Mouse (Mus musculus) MEL (cell line): ENCODE measurements at regions not wholly inside any gene's neighbourhood (a gene's known extent, or its start where the extent isn't known, plus 50 kb on each side); places are given as distances from the start of the nearest gene placed in this dataset.

ENCODE experiments used
- DNase-seq: peaks from one replicate; pipeline ENCODE4 v3.0.0; 2011; ENCODE audit warnings: low read depth, low spot score
- H3K27ac ChIP-seq: 2 replicates; pipeline ENCODE4 v1.5.1; 2012; ENCODE audit warnings: low read depth, mild to moderate bottlenecking, control low read depth, low read length, moderate library complexity; ENCODE audit not compliant: control insufficient read depth
- H3K27me3 ChIP-seq, 2 experiments: fragments of 150-350 bp in 1 of 2; sonication (generic) in 1 of 2; 2 replicates each; pipeline ENCODE4 v1.6.1; 2012; ENCODE audit warnings: low read length in 2 of 2, mild to moderate bottlenecking in 2 of 2, improper control_type of control experiment in 1 of 2, moderate library complexity in 1 of 2; ENCODE audit not compliant: insufficient read depth in 2 of 2, control insufficient read depth in 1 of 2
- H3K36me3 ChIP-seq, 2 experiments: 2 replicates each; pipeline ENCODE4 v1.6.1; 2012 to 2014; ENCODE audit warnings: low read length in 2 of 2, improper control_type of control experiment in 1 of 2, inconsistent platforms in 1 of 2, mild to moderate bottlenecking in 1 of 2; ENCODE audit not compliant: insufficient read depth in 2 of 2, control insufficient read depth in 1 of 2
- H3K4me1 ChIP-seq, 2 experiments: fragments of 150-350 bp in 1 of 2; sonication (generic) in 1 of 2; 2 replicates each; pipeline ENCODE4 v1.6.1; 2012; ENCODE audit warnings: low read length in 2 of 2, improper control_type of control experiment in 1 of 2, mild to moderate bottlenecking in 1 of 2; ENCODE audit not compliant: insufficient read depth in 2 of 2, control insufficient read depth in 1 of 2
- H3K4me3 ChIP-seq, 2 experiments: fragments of 150-350 bp in 1 of 2; sonication (generic) in 1 of 2; 2 replicates each; pipeline ENCODE4 v1.5.1; 2012; ENCODE audit warnings: low read depth in 2 of 2, low read length in 2 of 2, mild to moderate bottlenecking in 2 of 2, moderate library complexity in 2 of 2, control low read depth in 1 of 2, improper control_type of control experiment in 1 of 2; ENCODE audit not compliant: control insufficient read depth in 1 of 2, insufficient read depth in 1 of 2
- H3K79me2 ChIP-seq: 2 replicates; pipeline ENCODE4 v1.6.1; 2012; ENCODE audit warnings: mild to moderate bottlenecking, low read length, moderate library complexity; ENCODE audit not compliant: control insufficient read depth, poor library complexity, insufficient read depth
- H3K9ac ChIP-seq: 2 replicates; pipeline ENCODE4 v1.6.1; 2012; ENCODE audit warnings: low read depth, mild to moderate bottlenecking, control low read depth, low read length, moderate library complexity; ENCODE audit not compliant: control insufficient read depth, poor library complexity, severe bottlenecking
- H3K9me3 ChIP-seq: fragments of 150-350 bp; sonication (generic); replicated peaks from 2 replicates; pipeline ENCODE4 v1.6.1; 2012; ENCODE audit warnings: mild to moderate bottlenecking, low read length, improper control_type of control experiment, moderate library complexity; ENCODE audit not compliant: insufficient read depth
- BHLHE40 ChIP-seq: IDR thresholded peaks from 2 replicates; pipeline ENCODE4 v1.6.1; 2012; ENCODE audit warnings: low read depth, mild to moderate bottlenecking, inconsistent platforms, low read length, improper control_type of control experiment, borderline replicate concordance
- CHD1 ChIP-seq: IDR thresholded peaks from 2 replicates; pipeline ENCODE4 v1.6.1; 2012; ENCODE audit warnings: low read depth, mild to moderate bottlenecking, inconsistent platforms, low read length, improper control_type of control experiment
- CTCF ChIP-seq, 3 experiments: IDR thresholded peaks in 2 of 3; conservative IDR thresholded peaks in 1 of 3; 2 replicates each; pipeline ENCODE4 v1.5.1; 2011 to 2012; ENCODE audit warnings: low read length in 3 of 3, low read depth in 2 of 3, mild to moderate bottlenecking in 2 of 3, improper control_type of control experiment in 1 of 3, inconsistent platforms in 1 of 3, mixed read lengths in 1 of 3, moderate library complexity in 1 of 3; ENCODE audit not compliant: control insufficient read depth in 1 of 3, insufficient read depth in 1 of 3, poor library complexity in 1 of 3, severe bottlenecking in 1 of 3
- EP300 ChIP-seq, 2 experiments: IDR thresholded peaks; 2 replicates each; pipeline ENCODE4 v1.6.1; 2011; ENCODE audit warnings: improper control_type of control experiment in 2 of 2, low read length in 2 of 2, low read depth in 1 of 2, mild to moderate bottlenecking in 1 of 2
- GABPA ChIP-seq: IDR thresholded peaks from 2 replicates; pipeline ENCODE4 v1.6.1; 2012; ENCODE audit warnings: low read depth, mild to moderate bottlenecking, inconsistent platforms, low read length, improper control_type of control experiment, moderate library complexity
- KAT2A ChIP-seq: conservative IDR thresholded peaks from 2 replicates; pipeline ENCODE4 v1.6.1; 2012; ENCODE audit warnings: low read depth, low read length, improper control_type of control experiment, inconsistent platforms
- MAFK ChIP-seq: IDR thresholded peaks from 2 replicates; pipeline ENCODE4 v1.6.1; 2011; ENCODE audit warnings: low read depth, mild to moderate bottlenecking, low read length, improper control_type of control experiment, borderline replicate concordance
- MAX ChIP-seq: IDR thresholded peaks from 2 replicates; pipeline ENCODE4 v1.6.1; 2011; ENCODE audit warnings: low read length, improper control_type of control experiment
- MAZ ChIP-seq: IDR thresholded peaks from 2 replicates; pipeline ENCODE4 v1.6.1; 2012; ENCODE audit warnings: low read depth, mild to moderate bottlenecking, inconsistent platforms, low read length, improper control_type of control experiment
- MEF2A ChIP-seq: IDR thresholded peaks from 2 replicates; pipeline ENCODE4 v1.6.1; 2014; ENCODE audit warnings: low read depth, mild to moderate bottlenecking, inconsistent platforms, low read length, improper control_type of control experiment; ENCODE audit not compliant: poor library complexity, insufficient replicate concordance, severe bottlenecking; ENCODE audit errors: extremely low read depth
- MYB ChIP-seq: IDR thresholded peaks from 2 replicates; pipeline ENCODE4 v1.6.1; 2011; ENCODE audit warnings: mild to moderate bottlenecking, low read depth, low read length, improper control_type of control experiment
- NELFE ChIP-seq: IDR thresholded peaks from 2 replicates; pipeline ENCODE4 v1.6.1; 2011; ENCODE audit warnings: low read depth, low read length, improper control_type of control experiment
- POLR2AphosphoS2 ChIP-seq: IDR thresholded peaks from 2 replicates; pipeline ENCODE4 v1.6.1; 2011; ENCODE audit warnings: low read length, improper control_type of control experiment
- RAD21 ChIP-seq: IDR thresholded peaks from 2 replicates; pipeline ENCODE4 v1.6.1; 2011; ENCODE audit warnings: mild to moderate bottlenecking, low read depth, low read length, improper control_type of control experiment
- SIN3A ChIP-seq: IDR thresholded peaks from 2 replicates; pipeline ENCODE4 v1.6.1; 2012; ENCODE audit warnings: low read length, improper control_type of control experiment, inconsistent platforms
- USF1 ChIP-seq: IDR thresholded peaks from 2 replicates; pipeline ENCODE4 v1.6.1; 2014; ENCODE audit warnings: low read depth, mild to moderate bottlenecking, inconsistent platforms, low read length, improper control_type of control experiment, moderate library complexity
- USF2 ChIP-seq, 2 experiments: IDR thresholded peaks; 2 replicates each; pipeline ENCODE4 v1.6.1; 2011 to 2012; ENCODE audit warnings: improper control_type of control experiment in 2 of 2, low read length in 2 of 2, borderline replicate concordance in 1 of 2, inconsistent platforms in 1 of 2, low read depth in 1 of 2, mild to moderate bottlenecking in 1 of 2; ENCODE audit not compliant: insufficient read depth in 1 of 2
- ZC3H11A ChIP-seq: IDR thresholded peaks from 2 replicates; pipeline ENCODE4 v1.6.1; 2012; ENCODE audit warnings: low read depth, mild to moderate bottlenecking, inconsistent platforms, low read length, improper control_type of control experiment
- ZKSCAN1 ChIP-seq: IDR thresholded peaks from 2 replicates; pipeline ENCODE4 v1.6.1; 2012; ENCODE audit warnings: low read depth, mild to moderate bottlenecking, inconsistent platforms, low read length, improper control_type of control experiment, moderate library complexity
- ZMIZ1 ChIP-seq: IDR thresholded peaks from 2 replicates; pipeline ENCODE4 v1.6.1; 2012; ENCODE audit warnings: low read depth, mild to moderate bottlenecking, inconsistent platforms, low read length, improper control_type of control experiment, moderate library complexity
- ZNF384 ChIP-seq: IDR thresholded peaks from 2 replicates; pipeline ENCODE4 v1.6.1; 2012; ENCODE audit warnings: low read depth, mild to moderate bottlenecking, inconsistent platforms, low read length, improper control_type of control experiment

DNA sequence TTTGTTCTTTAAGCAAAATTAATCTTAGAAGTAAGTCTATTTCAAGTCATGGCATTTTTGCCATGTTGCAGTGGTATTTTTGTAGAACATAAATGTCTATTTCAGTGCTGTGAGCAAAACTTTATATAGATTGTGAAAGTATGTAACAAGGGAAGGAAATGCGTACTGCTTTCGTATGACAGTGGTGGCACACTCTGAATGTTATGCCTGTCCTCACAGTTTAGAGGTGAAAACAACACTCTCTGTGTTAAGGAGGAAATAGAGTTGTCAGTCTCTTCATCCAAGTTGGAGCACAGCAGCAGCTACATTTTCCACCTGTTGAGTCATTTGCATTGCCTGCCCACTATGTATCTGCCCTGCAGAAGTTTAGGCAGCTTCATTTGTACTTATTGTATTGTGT lies 550.0 kb upstream of the Gm10801 start:
- DNase-seq, result no peak
- Histone ChIP-seq H3K36me3 (no peaks in the 10 kb centered on the region), H3K4me1 (no peaks in the 10 kb centered on the region), H3K9ac (no peak overlapping the region), H3K79me2 (no peaks in the 10 kb centered on the region), H3K27me3 (no peaks in the 10 kb centered on the region), H3K4me3 (no peak overlapping the region), H3K27ac (no peak overlapping the region), H3K9me3 (no peaks in the 10 kb centered on the region)
- TF ChIP-seq BHLHE40, result no peak
- no peak for TF ChIP-seq MAZ
- TF ChIP-seq CTCF (IDR thresholded peaks at IDR 0.05 in 2 of 3, conservative IDR thresholded peaks at IDR 0.05 in 1 of 3; ENCODE audit: control insufficient read depth in 1 of 3, insufficient read depth in 1 of 3, low read depth in 2 of 3, low read length in 3 of 3, poor library complexity in 1 of 3, severe bottlenecking in 1 of 3), result no peak
- no peak for TF ChIP-seq GABPA
- no peak for TF ChIP-seq ZC3H11A
- no peak for TF ChIP-seq EP300 (IDR thresholded peaks at IDR 0.05; ENCODE audit: low read depth in 1 of 2, low read length in 2 of 2)
- no peak for TF ChIP-seq MAFK
- no peak for TF ChIP-seq KAT2A

DNA sequence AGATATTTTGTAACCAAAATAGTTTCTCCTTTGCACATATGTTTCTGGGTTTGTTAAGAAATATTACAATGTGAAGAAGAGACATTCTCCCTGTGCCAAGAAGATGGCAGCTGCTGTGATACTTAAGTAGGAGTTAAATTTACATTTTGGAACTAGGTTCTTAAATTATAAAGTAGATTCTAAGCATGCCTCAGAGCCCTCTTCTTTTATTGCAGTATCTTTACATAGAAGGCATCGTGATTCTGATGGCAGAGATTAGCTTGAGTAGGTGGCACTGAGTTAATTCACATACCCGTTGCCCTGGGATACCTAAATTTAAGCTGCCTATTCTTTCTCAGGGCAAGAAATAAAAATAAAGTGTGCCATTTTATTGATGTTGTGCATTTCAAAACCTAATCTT lies 538.6 kb upstream of the Gm10801 start:
- no peaks in the 10 kb centered on the region for H3K79me2 ChIP-seq
- H3K9ac ChIP-seq, result no peak overlapping the region
- H3K27ac ChIP-seq, result no peak overlapping the region
- H3K27me3 ChIP-seq, result no peaks in the 10 kb centered on the region
- no peak overlapping the region for H3K4me3 ChIP-seq
- TF ChIP-seq ZMIZ1 (no peak), MYB (no peak), MEF2A (no peak), CHD1 (no peak), MAX (no peak), ZKSCAN1 (no peak), ZNF384 (no peak), RAD21 (no peak), USF2 (IDR thresholded peaks at IDR 0.05; ENCODE audit: borderline replicate concordance in 1 of 2, insufficient read depth in 1 of 2, low read depth in 1 of 2, low read length in 2 of 2) (no peak), USF1 (no peak), GABPA (no peak), SIN3A (no peak), NELFE (no peak), POLR2AphosphoS2 (no peak), EP300 (IDR thresholded peaks at IDR 0.05; ENCODE audit: low read depth in 1 of 2, low read length in 2 of 2) (no peak), MAFK (no peak)
- no peak for DNase-seq
- H3K36me3 ChIP-seq, result no peaks in the 10 kb centered on the region
- H3K4me1 ChIP-seq, result no peaks in the 10 kb centered on the region
- no peaks in the 10 kb centered on the region for H3K9me3 ChIP-seq
